Mouse (Mus musculus): ENCODE measurements at regions not wholly inside any gene's neighbourhood (a gene's known extent, or its start where the extent isn't known, plus 50 kb on each side); places are given as distances from the start of the nearest gene placed in this dataset.

GRCm38 (mm10) chr5:52258075-52258474, 67.8 kb upstream of the Dhx15 start:
- Histone ChIP-seq H3K9ac (replicated peaks; ENCODE audit: low read length) (no peak overlapping the region), H3K9me3 (ENCODE audit: low read length) (no peaks in the 10 kb centered on the region), H3K4me3 (ENCODE audit: low read length) (no peak overlapping the region), H3K27ac (no peak overlapping the region), H3K4me2 (ENCODE audit: low read depth, low read length) (no peak overlapping the region), H3K36me3 (ENCODE audit: insufficient read depth, low read length) (no peaks in the 10 kb centered on the region), H3K4me1 (ENCODE audit: insufficient read depth, low read length) (no peaks in the 10 kb centered on the region), H3K27me3 (ENCODE audit: insufficient read depth, low read length) (no peaks in the 10 kb centered on the region)
- ATAC-seq (no peak), DNase-seq (ENCODE audit: low spot score) (no peak)
- 88% methylated on average over 2 of the region's 2 CpGs for WGBS
- no peak for TF ChIP-seq CTCF (IDR thresholded peaks at IDR 0.05; ENCODE audit: low read depth)

GRCm38 (mm10) chr5:52254602-52255071, 64.3 kb upstream of the Dhx15 start:
- H3K4me2 ChIP-seq (ENCODE audit: low read depth, low read length): no peak overlapping the region; the same call in 1 of the 2 replicates
- no peak overlapping the region for H3K4me3 ChIP-seq (ENCODE audit: low read length)
- no peaks in the 10 kb centered on the region for H3K27me3 ChIP-seq (ENCODE audit: insufficient read depth, low read length)
- ATAC-seq (no peak), DNase-seq (ENCODE audit: low spot score) (no peak)
- H3K9me3 ChIP-seq (ENCODE audit: low read length): no peaks in the 10 kb centered on the region
- H3K4me1 ChIP-seq (ENCODE audit: insufficient read depth, low read length): no peaks in the 10 kb centered on the region
- no peaks in the 10 kb centered on the region for H3K36me3 ChIP-seq (ENCODE audit: insufficient read depth, low read length)
- 72% methylated on average over 14 of the region's 14 CpGs for WGBS
- H3K9ac ChIP-seq (replicated peaks; ENCODE audit: low read length): no peak overlapping the region
- no peak for TF ChIP-seq CTCF (IDR thresholded peaks at IDR 0.05; ENCODE audit: low read depth)
- H3K27ac ChIP-seq: no peak overlapping the region

GRCm38 (mm10) chr5:52249804-52250203, 59.5 kb upstream of the Dhx15 start:
- no peak overlapping the region for H3K4me2 ChIP-seq (ENCODE audit: low read depth, low read length)
- ATAC-seq (no peak), DNase-seq (ENCODE audit: low spot score) (no peak)
- no peaks in the 10 kb centered on the region for H3K36me3 ChIP-seq (ENCODE audit: insufficient read depth, low read length)
- no peak overlapping the region for H3K27ac ChIP-seq
- 0 out of 2 replicates have a peak, but pooled peaks cover 4% of the 10 kb centered on the region for H3K9me3 ChIP-seq (ENCODE audit: low read length)
- no peak for TF ChIP-seq CTCF (IDR thresholded peaks at IDR 0.05; ENCODE audit: low read depth)
- 89% methylated on average over 7 of the region's 7 CpGs for WGBS
- H3K4me3 ChIP-seq (ENCODE audit: low read length): no peak overlapping the region
- no peaks in the 10 kb centered on the region for H3K4me1 ChIP-seq (ENCODE audit: insufficient read depth, low read length)
- no peak overlapping the region for H3K9ac ChIP-seq (replicated peaks; ENCODE audit: low read length)
- H3K27me3 ChIP-seq (ENCODE audit: insufficient read depth, low read length): no peaks in the 10 kb centered on the region

GRCm38 (mm10) chr5:52243931-52244330, 53.6 kb upstream of the Dhx15 start:
- no peak for ATAC-seq
- H3K36me3 ChIP-seq (ENCODE audit: insufficient read depth, low read length): no peaks in the 10 kb centered on the region
- H3K4me1 ChIP-seq (ENCODE audit: insufficient read depth, low read length): no peaks in the 10 kb centered on the region
- 89% methylated on average over 4 of the region's 4 CpGs for WGBS
- no peaks in the 10 kb centered on the region for H3K9me3 ChIP-seq (ENCODE audit: low read length)
- H3K27ac ChIP-seq: no peak overlapping the region
- DNase-seq (ENCODE audit: low spot score): no peak
- H3K27me3 ChIP-seq (ENCODE audit: insufficient read depth, low read length): no peaks in the 10 kb centered on the region
- no peak overlapping the region for H3K9ac ChIP-seq (replicated peaks; ENCODE audit: low read length)
- no peak overlapping the region for H3K4me3 ChIP-seq (ENCODE audit: low read length)
- no peak for TF ChIP-seq CTCF (IDR thresholded peaks at IDR 0.05; ENCODE audit: low read depth)
- H3K4me2 ChIP-seq (ENCODE audit: low read depth, low read length): no peak overlapping the region

DNA sequence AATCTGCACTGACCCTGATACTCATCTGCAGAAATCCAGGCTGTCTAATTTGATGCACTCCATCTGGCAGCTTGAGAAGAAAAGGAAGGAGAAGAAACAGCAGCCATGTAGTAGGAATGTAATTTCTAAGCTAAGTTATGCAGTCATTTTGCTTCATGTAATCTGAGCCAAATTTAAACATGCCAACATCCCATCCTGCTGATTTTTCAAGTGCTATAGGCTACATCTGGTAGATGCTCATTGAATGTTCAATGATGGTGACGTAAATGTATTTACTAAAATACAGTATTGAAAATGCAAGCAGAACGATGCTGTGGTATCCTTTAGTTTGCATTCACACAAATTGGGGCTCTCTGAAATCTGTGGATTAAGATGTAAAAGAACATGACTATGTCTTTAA, 52.1 kb upstream of the Dhx15 start:
- Histone ChIP-seq H3K36me3 (ENCODE audit: insufficient read depth, low read length) (no peaks in the 10 kb centered on the region), H3K27ac (no peak overlapping the region), H3K9ac (replicated peaks; ENCODE audit: low read length) (no peak overlapping the region), H3K4me2 (ENCODE audit: low read depth, low read length) (no peak overlapping the region), H3K27me3 (ENCODE audit: insufficient read depth, low read length) (no peaks in the 10 kb centered on the region), H3K4me3 (ENCODE audit: low read length) (no peak overlapping the region), H3K4me1 (ENCODE audit: insufficient read depth, low read length) (no peaks in the 10 kb centered on the region), H3K9me3 (ENCODE audit: low read length) (no peaks in the 10 kb centered on the region)
- DNase-seq (ENCODE audit: low spot score) (no peak), ATAC-seq (no peak)
- no peak for TF ChIP-seq CTCF (IDR thresholded peaks at IDR 0.05; ENCODE audit: low read depth)
- 87% methylated on average over 2 of the region's 2 CpGs for WGBS

DNA sequence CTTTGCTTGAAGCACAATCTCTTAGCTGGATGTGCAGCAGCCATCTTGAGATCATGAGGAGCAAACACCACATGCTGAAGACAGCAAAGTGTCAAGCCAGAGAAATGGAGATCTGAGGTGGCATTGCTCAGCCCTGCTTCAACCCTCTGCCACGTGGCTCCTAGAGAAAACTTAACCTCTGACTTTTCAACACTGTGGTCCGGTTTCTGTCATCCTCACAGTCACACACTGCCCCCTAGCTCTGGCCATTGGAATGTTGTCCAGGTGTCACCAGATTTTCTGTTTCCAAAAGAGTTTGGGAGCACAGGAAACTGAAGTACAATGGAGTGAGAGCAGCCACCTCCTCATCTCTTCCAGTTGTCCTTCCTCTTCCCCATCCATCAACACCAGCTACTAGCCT, 50.2 kb upstream of the Dhx15 start:
- Histone ChIP-seq H3K36me3 (ENCODE audit: insufficient read depth, low read length) (no peaks in the 10 kb centered on the region), H3K27ac (no peak overlapping the region), H3K9ac (replicated peaks; ENCODE audit: low read length) (no peak overlapping the region), H3K4me3 (ENCODE audit: low read length) (no peak overlapping the region), H3K4me2 (ENCODE audit: low read depth, low read length) (no peak overlapping the region), H3K27me3 (ENCODE audit: insufficient read depth, low read length) (no peaks in the 10 kb centered on the region), H3K9me3 (ENCODE audit: low read length) (no peaks in the 10 kb centered on the region), H3K4me1 (ENCODE audit: insufficient read depth, low read length) (no peaks in the 10 kb centered on the region)
- DNase-seq (ENCODE audit: low spot score) (no peak), ATAC-seq (no peak)
- peak; percentile 55 for TF ChIP-seq CTCF (IDR thresholded peaks at IDR 0.05; ENCODE audit: low read depth)
- 2% methylated on average over 2 of the region's 2 CpGs for WGBS

Data from hindbrain, postnatal 0 days (tissue).